Mouse (Mus musculus): ENCODE data around the gene Arhgap27.

DNA sequence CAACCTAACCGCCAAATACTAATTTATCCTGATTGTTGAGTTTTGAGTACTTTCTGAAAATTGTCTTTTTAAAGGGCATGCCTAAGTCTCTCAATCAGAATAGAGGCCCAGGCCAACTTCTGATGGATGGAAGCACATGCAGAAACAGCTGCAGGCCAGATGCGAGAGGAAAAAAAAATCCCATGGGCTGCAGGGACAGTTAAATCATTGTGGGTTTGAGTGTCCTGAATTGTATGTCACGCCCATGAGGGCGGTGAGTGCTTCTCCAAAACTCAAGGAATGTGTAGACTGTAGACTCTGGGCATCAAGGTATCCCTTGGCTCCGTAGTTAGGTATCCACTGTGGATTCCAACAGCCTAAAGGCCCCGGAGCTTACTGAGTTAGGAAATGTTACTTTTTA, 69.4 kb downstream of the Arhgap27 start:
- TF ChIP-seq CTCF (IDR thresholded peaks at IDR 0.05; ENCODE audit: extremely low read depth, insufficient read length, insufficient replicate concordance, low read depth, low read length) (no peak), POLR2A (IDR thresholded peaks at IDR 0.05; ENCODE audit: low read depth, low read length) (no peak)

Data from small intestine, adult 2 months (tissue).